Mouse (Mus musculus) lung, postnatal 0 days (tissue): ENCODE measurements around the gene Ehmt2.

Experiments used
- CTCF ChIP-seq: IDR thresholded peaks from 2 replicates; pipeline ENCODE4 v1.5.1; 2016; ENCODE audit warnings: antibody characterized with exemption, mild to moderate bottlenecking
- EP300 ChIP-seq: IDR thresholded peaks from 2 replicates; pipeline ENCODE4 v1.6.1; 2016; ENCODE audit warnings: antibody characterized with exemption, mild to moderate bottlenecking, control low read depth

- TF ChIP-seq CTCF (no peak), EP300 (no peak)
These were observed 55.0 kb downstream of the Ehmt2 start for GRCm38 (mm10) chr17:34953258-34953657.
